Mouse (Mus musculus) MEL (cell line): ENCODE results near the gene Llgl2. TPM values are rescaled to one million over a fixed set of nuclear protein-coding genes. Genes with fewer than 3 reads are reported as not detected.

ENCODE experiments used
- DNase-seq: peaks from one replicate; pipeline ENCODE4 v3.0.0; 2011; ENCODE audit warnings: low read depth, low spot score
- H3K27ac ChIP-seq: 2 replicates; pipeline ENCODE4 v1.5.1; 2012; ENCODE audit warnings: low read depth, mild to moderate bottlenecking, control low read depth, low read length, moderate library complexity; ENCODE audit not compliant: control insufficient read depth
- H3K27me3 ChIP-seq, 2 experiments: fragments of 150-350 bp in 1 of 2; sonication (generic) in 1 of 2; 2 replicates each; pipeline ENCODE4 v1.6.1; 2012; ENCODE audit warnings: low read length in 2 of 2, mild to moderate bottlenecking in 2 of 2, improper control_type of control experiment in 1 of 2, moderate library complexity in 1 of 2; ENCODE audit not compliant: insufficient read depth in 2 of 2, control insufficient read depth in 1 of 2
- H3K36me3 ChIP-seq, 2 experiments: 2 replicates each; pipeline ENCODE4 v1.6.1; 2012 to 2014; ENCODE audit warnings: low read length in 2 of 2, improper control_type of control experiment in 1 of 2, inconsistent platforms in 1 of 2, mild to moderate bottlenecking in 1 of 2; ENCODE audit not compliant: insufficient read depth in 2 of 2, control insufficient read depth in 1 of 2
- H3K4me1 ChIP-seq, 2 experiments: fragments of 150-350 bp in 1 of 2; sonication (generic) in 1 of 2; 2 replicates each; pipeline ENCODE4 v1.6.1; 2012; ENCODE audit warnings: low read length in 2 of 2, improper control_type of control experiment in 1 of 2, mild to moderate bottlenecking in 1 of 2; ENCODE audit not compliant: insufficient read depth in 2 of 2, control insufficient read depth in 1 of 2
- H3K4me3 ChIP-seq, 2 experiments: fragments of 150-350 bp in 1 of 2; sonication (generic) in 1 of 2; 2 replicates each; pipeline ENCODE4 v1.5.1; 2012; ENCODE audit warnings: low read depth in 2 of 2, low read length in 2 of 2, mild to moderate bottlenecking in 2 of 2, moderate library complexity in 2 of 2, control low read depth in 1 of 2, improper control_type of control experiment in 1 of 2; ENCODE audit not compliant: control insufficient read depth in 1 of 2, insufficient read depth in 1 of 2
- H3K79me2 ChIP-seq: 2 replicates; pipeline ENCODE4 v1.6.1; 2012; ENCODE audit warnings: mild to moderate bottlenecking, low read length, moderate library complexity; ENCODE audit not compliant: control insufficient read depth, poor library complexity, insufficient read depth
- H3K9ac ChIP-seq: 2 replicates; pipeline ENCODE4 v1.6.1; 2012; ENCODE audit warnings: low read depth, mild to moderate bottlenecking, control low read depth, low read length, moderate library complexity; ENCODE audit not compliant: control insufficient read depth, poor library complexity, severe bottlenecking
- H3K9me3 ChIP-seq: fragments of 150-350 bp; sonication (generic); replicated peaks from 2 replicates; pipeline ENCODE4 v1.6.1; 2012; ENCODE audit warnings: mild to moderate bottlenecking, low read length, improper control_type of control experiment, moderate library complexity; ENCODE audit not compliant: insufficient read depth
- CHD2 ChIP-seq: IDR thresholded peaks from 2 replicates; pipeline ENCODE4 v1.6.1; 2011; ENCODE audit warnings: low read length, improper control_type of control experiment
- CTCF ChIP-seq, 3 experiments: IDR thresholded peaks in 2 of 3; conservative IDR thresholded peaks in 1 of 3; 2 replicates each; pipeline ENCODE4 v1.5.1; 2011 to 2012; ENCODE audit warnings: low read length in 3 of 3, low read depth in 2 of 3, mild to moderate bottlenecking in 2 of 3, improper control_type of control experiment in 1 of 3, inconsistent platforms in 1 of 3, mixed read lengths in 1 of 3, moderate library complexity in 1 of 3; ENCODE audit not compliant: control insufficient read depth in 1 of 3, insufficient read depth in 1 of 3, poor library complexity in 1 of 3, severe bottlenecking in 1 of 3
- E2F4 ChIP-seq: IDR thresholded peaks from 2 replicates; pipeline ENCODE4 v1.6.1; 2011; ENCODE audit warnings: low read depth, low read length, improper control_type of control experiment, borderline replicate concordance
- JUND ChIP-seq: IDR thresholded peaks from 2 replicates; pipeline ENCODE4 v1.6.1; 2011; ENCODE audit warnings: low read depth, mild to moderate bottlenecking, improper control_type of control experiment, low read length
- MAZ ChIP-seq: IDR thresholded peaks from 2 replicates; pipeline ENCODE4 v1.6.1; 2012; ENCODE audit warnings: low read depth, mild to moderate bottlenecking, inconsistent platforms, low read length, improper control_type of control experiment
- MYC ChIP-seq: IDR thresholded peaks from 2 replicates; pipeline ENCODE4 v1.6.1; 2011; ENCODE audit warnings: low read depth, mild to moderate bottlenecking, low read length, improper control_type of control experiment, moderate library complexity
- NELFE ChIP-seq: IDR thresholded peaks from 2 replicates; pipeline ENCODE4 v1.6.1; 2011; ENCODE audit warnings: low read depth, low read length, improper control_type of control experiment
- NRF1 ChIP-seq: IDR thresholded peaks from 2 replicates; pipeline ENCODE4 v1.6.1; 2014; ENCODE audit warnings: low read depth, mild to moderate bottlenecking, inconsistent platforms, low read length, improper control_type of control experiment, moderate library complexity; ENCODE audit not compliant: poor library complexity, insufficient read depth, severe bottlenecking
- POLR2AphosphoS5 ChIP-seq: IDR thresholded peaks from 2 replicates; pipeline ENCODE4 v1.6.1; 2012; ENCODE audit warnings: low read depth, borderline replicate concordance, mild to moderate bottlenecking, inconsistent platforms, low read length, moderate library complexity, mixed read lengths
- RAD21 ChIP-seq: IDR thresholded peaks from 2 replicates; pipeline ENCODE4 v1.6.1; 2011; ENCODE audit warnings: mild to moderate bottlenecking, low read depth, low read length, improper control_type of control experiment
- RCOR1 ChIP-seq: IDR thresholded peaks from 2 replicates; pipeline ENCODE4 v1.6.1; 2012; ENCODE audit warnings: low read depth, mild to moderate bottlenecking, inconsistent platforms, low read length, improper control_type of control experiment
- SIN3A ChIP-seq: IDR thresholded peaks from 2 replicates; pipeline ENCODE4 v1.6.1; 2012; ENCODE audit warnings: low read length, improper control_type of control experiment, inconsistent platforms
- SMC3 ChIP-seq: IDR thresholded peaks from 2 replicates; pipeline ENCODE4 v1.6.1; 2011; ENCODE audit warnings: low read depth, low read length, improper control_type of control experiment
- TAL1 ChIP-seq: IDR thresholded peaks from 2 replicates; pipeline ENCODE4 v1.6.1; 2012; ENCODE audit warnings: mild to moderate bottlenecking, inconsistent platforms, low read length, moderate library complexity, mixed read lengths
- TCF12 ChIP-seq: IDR thresholded peaks from 2 replicates; pipeline ENCODE4 v1.6.1; 2014; ENCODE audit warnings: low read depth, mild to moderate bottlenecking, inconsistent platforms, low read length, improper control_type of control experiment, moderate library complexity
- UBTF ChIP-seq: IDR thresholded peaks from 2 replicates; pipeline ENCODE4 v1.6.1; 2012; ENCODE audit warnings: low read depth, mild to moderate bottlenecking, inconsistent platforms, low read length, improper control_type of control experiment, moderate library complexity, borderline replicate concordance; ENCODE audit not compliant: insufficient read depth
- ZC3H11A ChIP-seq: IDR thresholded peaks from 2 replicates; pipeline ENCODE4 v1.6.1; 2012; ENCODE audit warnings: low read depth, mild to moderate bottlenecking, inconsistent platforms, low read length, improper control_type of control experiment
- ZMIZ1 ChIP-seq: IDR thresholded peaks from 2 replicates; pipeline ENCODE4 v1.6.1; 2012; ENCODE audit warnings: low read depth, mild to moderate bottlenecking, inconsistent platforms, low read length, improper control_type of control experiment, moderate library complexity
- ZNF384 ChIP-seq: IDR thresholded peaks from 2 replicates; pipeline ENCODE4 v1.6.1; 2012; ENCODE audit warnings: low read depth, mild to moderate bottlenecking, inconsistent platforms, low read length, improper control_type of control experiment
- polyA plus RNA-seq, 2 experiments: library from polyadenylated mRNA; stranded (reverse) in 1 of 2; unstranded in 1 of 2; fragments of >175 nt in 1 of 2; fragments of >200 nt in 1 of 2; gene quantifications; 2 replicates each; pipeline versions ENCODE4 v1.2.1 to v1.2.4; 2012; ENCODE audit warnings: low replicate concordance in 2 of 2, low read depth in 1 of 2; ENCODE audit not compliant: insufficient read length in 2 of 2, insufficient read depth in 1 of 2, missing spikeins in 1 of 2
- total RNA-seq: library from RNA; depleted of rRNA; stranded (reverse); fragments of 300-350 nt; gene quantifications from 2 replicates; pipeline ENCODE4 v1.2.3, GENCODE M21; 2012

The Llgl2 gene
- total and polyA plus RNA-seq, 3 experiments, result 15.9 to 22.6 TPM; not detected in 1

- H3K36me3 ChIP-seq, result no peaks in the 10 kb centered on the region
- no peak overlapping the region for H3K27ac ChIP-seq
- H3K4me3 ChIP-seq, result no peak overlapping the region
- no peak for DNase-seq
- no peak overlapping the region for H3K9ac ChIP-seq
- TF ChIP-seq TCF12 (no peak), NELFE (no peak), E2F4 (no peak), MAZ (no peak), SIN3A (no peak), ZNF384 (no peak)
- no peaks in the 10 kb centered on the region for H3K79me2 ChIP-seq
- no peaks in the 10 kb centered on the region for H3K9me3 ChIP-seq
- no peaks in the 10 kb centered on the region for H3K27me3 ChIP-seq
- no peaks in the 10 kb centered on the region for H3K4me1 ChIP-seq
Observed at GRCm38 (mm10) chr11:115892213-115892612, 68.4 kb downstream of the Llgl2 start.

- Histone ChIP-seq H3K27me3 (no peaks in the 10 kb centered on the region), H3K9me3 (no peaks in the 10 kb centered on the region), H3K79me2 (no peaks in the 10 kb centered on the region), H3K36me3 (no peaks in the 10 kb centered on the region), H3K27ac (no peak overlapping the region), H3K4me1 (no peaks in the 10 kb centered on the region), H3K9ac (no peak overlapping the region), H3K4me3 (no peak overlapping the region)
- DNase-seq, result no peak
- TF ChIP-seq RAD21, result no peak
- TF ChIP-seq CHD2, result no peak
- TF ChIP-seq NRF1, result no peak
- no peak for TF ChIP-seq ZC3H11A
- no peak for TF ChIP-seq ZMIZ1
- TF ChIP-seq UBTF, result no peak
- TF ChIP-seq SMC3, result no peak
- no peak for TF ChIP-seq CTCF (IDR thresholded peaks at IDR 0.05 in 2 of 3, conservative IDR thresholded peaks at IDR 0.05 in 1 of 3; ENCODE audit: control insufficient read depth in 1 of 3, insufficient read depth in 1 of 3, low read depth in 2 of 3, low read length in 3 of 3, poor library complexity in 1 of 3, severe bottlenecking in 1 of 3)
- no peak for TF ChIP-seq POLR2AphosphoS5
- no peak for TF ChIP-seq TAL1
- no peak for TF ChIP-seq JUND
- no peak for TF ChIP-seq MYC
- no peak for TF ChIP-seq RCOR1
Observed at GRCm38 (mm10) chr11:115893071-115893470, 69.2 kb downstream of the Llgl2 start.
